ENCODE assay signal across 21 mouse cellular contexts in the genomic region with DNA sequence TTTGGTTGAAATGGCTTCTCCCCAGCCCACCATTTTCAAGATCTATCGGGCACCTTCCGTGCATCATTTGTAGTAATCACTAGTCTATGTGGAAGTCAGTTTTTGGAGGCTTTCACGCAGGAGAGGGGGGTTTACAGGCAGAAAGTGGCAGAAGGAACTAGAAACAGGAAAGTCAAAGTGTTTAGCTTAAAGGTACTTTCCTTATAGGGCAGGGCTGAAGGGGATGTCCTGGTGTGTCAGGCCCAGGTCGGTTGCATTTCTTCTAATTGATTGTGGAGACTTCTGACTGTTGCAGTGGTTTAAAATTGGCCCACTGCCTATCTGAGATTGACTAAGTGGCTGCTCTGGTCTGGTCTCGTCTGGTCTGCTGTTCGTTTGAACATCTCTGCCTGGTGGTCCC. TPM values are rescaled to one million over a fixed set of nuclear protein-coding genes. Genes with fewer than 3 reads are reported as not detected.
"Had no signal": no experiment of that assay in that cellular context is flagged by ENCODE, and none has a peak within 500 bp of the region (broad histone marks: within the 10 kb centered on the region; RNA-seq: fewer than 3 reads in every experiment).

No protein-coding gene starts in this region.

- H3K4me1 ChIP-seq: limb, embryonic 10.5 days; limb, embryonic 13.5 days; midbrain, embryonic 12.5 days; midbrain, embryonic 15.5 days; neural tube, embryonic 12.5 days; neural tube, embryonic 15.5 days had no signal

- DNase-seq: kidney, adult 18-20 months; kidney, adult 9 months; kidney, postnatal 14 days; kidney, postnatal 4 days; liver; liver, postnatal 0 days; lung, embryonic 14.5 days; retina, postnatal 1 day; spleen, adult 18-20 months; thymus, adult 18-20 months; thymus, postnatal 4 days had no signal

- H3K36me3 ChIP-seq: limb, embryonic 10.5 days; limb, embryonic 13.5 days; midbrain, embryonic 12.5 days; midbrain, embryonic 15.5 days; neural tube, embryonic 12.5 days; neural tube, embryonic 15.5 days had no signal

- H3K4me3 ChIP-seq: limb, embryonic 10.5 days; limb, embryonic 13.5 days; midbrain, embryonic 12.5 days; midbrain, embryonic 15.5 days; neural tube, embryonic 12.5 days; neural tube, embryonic 15.5 days had no signal

- H3K27me3 ChIP-seq: midbrain, embryonic 15.5 days had no signal

- H3K27ac ChIP-seq: limb, embryonic 10.5 days; limb, embryonic 13.5 days; liver, embryonic 14.5 days; macrophage; midbrain, embryonic 12.5 days; midbrain, embryonic 15.5 days; neural tube, embryonic 12.5 days; neural tube, embryonic 15.5 days had no signal

- H3K9me3 ChIP-seq: limb, embryonic 10.5 days; limb, embryonic 13.5 days; midbrain, embryonic 12.5 days; midbrain, embryonic 15.5 days; neural tube, embryonic 12.5 days; neural tube, embryonic 15.5 days had no signal

RNA-seq across cellular contexts. Expression of gene Mpzl2, which starts 9.3 kb away (rescaled TPM):
- polyA plus RNA-seq: macrophage had no signal

RNA-seq across cellular contexts. Expression of gene Cd3e, which starts 20.9 kb away (rescaled TPM):
- polyA plus RNA-seq: kidney, embryonic 16.5 days; limb, embryonic 10.5 days; limb, embryonic 13.5 days; liver, embryonic 14.5 days; liver, postnatal 0 days; lung, embryonic 14.5 days; macrophage; midbrain, embryonic 12.5 days; neural tube, embryonic 12.5 days had no signal

RNA-seq across cellular contexts. Expression of gene Jaml, which starts 48.6 kb away (rescaled TPM):
- polyA plus RNA-seq: testis, adult 2 months had no signal

RNA-seq across cellular contexts. Expression of gene Cd3d, which starts 48.8 kb away (rescaled TPM):
- polyA plus RNA-seq: kidney, embryonic 16.5 days; limb, embryonic 10.5 days; limb, embryonic 13.5 days; lung, embryonic 14.5 days; midbrain, embryonic 12.5 days; midbrain, embryonic 15.5 days; neural tube, embryonic 12.5 days; neural tube, embryonic 15.5 days had no signal
